Mouse (Mus musculus) bone marrow, adult 2 months (tissue): ENCODE results near the gene Rbm44.

Experiments used
- CTCF ChIP-seq: fragments of 200-500 bp; IDR thresholded peaks from 2 replicates; pipeline ENCODE4 v1.5.1; 2011; ENCODE audit warnings: low read length, control low read depth; ENCODE audit not compliant: control insufficient read depth, insufficient read depth
- POLR2A ChIP-seq: fragments of 200-500 bp; IDR thresholded peaks from 2 replicates; pipeline ENCODE4 v1.6.1; 2011; ENCODE audit warnings: low read depth, mild to moderate bottlenecking, control low read depth, low read length, borderline replicate concordance; ENCODE audit not compliant: control insufficient read depth

GRCm38 (mm10) chr1:91096490-91096889 is 48.4 kb upstream of the Rbm44 start:
- TF ChIP-seq CTCF (no peak), POLR2A (no peak)
